Mouse (Mus musculus) heart, embryonic 14.5 days (tissue): ENCODE data around the gene A630076J17Rik. TPM values are rescaled to one million over a fixed set of nuclear protein-coding genes. Genes with fewer than 3 reads are reported as not detected.
A peak's percentile ranks its signal among the peaks of the same experiment; 100 is the strongest.

Experiments
- ATAC-seq: fragments of 200-750 bp; cut with Nextera tagmentation; 2 replicates; pipeline ENCODE4 v1.8.0; 2017; ENCODE audit warnings: low read depth, moderate TSS enrichment; ENCODE audit not compliant: insufficient number of reproducible peaks, insufficient read depth, low FRiP score
- H3K27ac ChIP-seq, 2 experiments: fragments of 200-500 bp in 1 of 2; fragments of 300-500 bp in 1 of 2; sonication (generic) in 1 of 2; replicated peaks in 1 of 2; 2 replicates each; pipeline ENCODE4 v1.5.1; 2012 to 2014; ENCODE audit warnings: low read depth in 2 of 2, low read length in 2 of 2, control low read depth in 1 of 2, mild to moderate bottlenecking in 1 of 2, mixed read lengths in 1 of 2; ENCODE audit not compliant: control insufficient read depth in 1 of 2, insufficient read depth in 1 of 2
- H3K27me3 ChIP-seq: fragments of 300-500 bp; sonication (generic); 2 replicates; pipeline ENCODE4 v1.6.1; 2014; ENCODE audit warnings: mild to moderate bottlenecking, low read length, control low read depth; ENCODE audit not compliant: control insufficient read depth, insufficient read depth
- H3K36me3 ChIP-seq: fragments of 300-500 bp; sonication (generic); 2 replicates; pipeline ENCODE4 v1.6.1; 2014; ENCODE audit warnings: mild to moderate bottlenecking, control low read depth, low read length, mixed read lengths; ENCODE audit not compliant: control insufficient read depth, insufficient read depth
- H3K4me1 ChIP-seq, 2 experiments: fragments of 200-500 bp in 1 of 2; fragments of 300-500 bp in 1 of 2; sonication (generic) in 1 of 2; 2 replicates each; pipeline ENCODE4 v1.6.1; 2012 to 2014; ENCODE audit warnings: low read length in 2 of 2, control low read depth in 1 of 2, mixed read lengths in 1 of 2; ENCODE audit not compliant: control insufficient read depth in 2 of 2, insufficient read depth in 2 of 2
- H3K4me2 ChIP-seq: fragments of 300-500 bp; sonication (generic); 2 replicates; pipeline ENCODE4 v1.6.1; 2014; ENCODE audit warnings: mild to moderate bottlenecking, low read length
- H3K4me3 ChIP-seq, 2 experiments: fragments of 200-500 bp in 1 of 2; fragments of 300-500 bp in 1 of 2; sonication (generic) in 1 of 2; 2 replicates each; pipeline ENCODE4 v1.5.1; 2012 to 2014; ENCODE audit warnings: low read length in 2 of 2, mild to moderate bottlenecking in 2 of 2, control low read depth in 1 of 2, low read depth in 1 of 2, moderate library complexity in 1 of 2; ENCODE audit not compliant: control insufficient read depth in 1 of 2, insufficient read depth in 1 of 2
- H3K9ac ChIP-seq: fragments of 300-500 bp; sonication (generic); 2 replicates; pipeline ENCODE4 v1.6.1; 2014; ENCODE audit warnings: mild to moderate bottlenecking, low read length
- H3K9me3 ChIP-seq: fragments of 300-500 bp; sonication (generic); 2 replicates; pipeline ENCODE4 v1.6.1; 2016; ENCODE audit warnings: low read length, control low read depth; ENCODE audit not compliant: control insufficient read depth
- WGBS: fragments of 180-500 bp; shearing (Covaris S2); extraction: QIAGEN DNeasy Blood & Tissue Kit; methylation state at CpG from one replicate; pipeline ENCODE4 v1.1.7; 2014; 5-methylcytosine and 5-hydroxymethylcytosine counted together
- polyA plus RNA-seq: library from polyadenylated mRNA; unstranded; fragments of >200 nt; fragmentation: Nextera tagmentation; extraction: Ambion mirVana; gene quantifications from 2 replicates; pipeline ENCODE4 v1.2.1, GENCODE M21; 2014

Gene A630076J17Rik
- polyA plus RNA-seq, 1 experiment from 2014 or later, result 0.30 TPM

- WGBS, result 54% methylated on average over 14 of the region's 14 CpGs
- Histone ChIP-seq H3K27me3 (no peaks in the 10 kb centered on the region), H3K4me2 (no peak overlapping the region), H3K9ac (no peak overlapping the region), H3K27ac (no peak overlapping the region), H3K9me3 (no peaks in the 10 kb centered on the region), H3K36me3 (no peaks in the 10 kb centered on the region), H3K4me1 (no peaks in the 10 kb centered on the region), H3K4me3 (no peak overlapping the region)
- no peak for ATAC-seq
Measured at GRCm38 (mm10) chr3:107241389-107242094, 11.1 kb downstream of the A630076J17Rik start.

- H3K36me3 ChIP-seq, result no peaks in the 10 kb centered on the region
- H3K4me3 ChIP-seq, result no peak overlapping the region
- H3K27ac ChIP-seq, result no peak overlapping the region
- no peaks in the 10 kb centered on the region for H3K9me3 ChIP-seq
- no peaks in the 10 kb centered on the region for H3K27me3 ChIP-seq
- no peak overlapping the region for H3K9ac ChIP-seq
- no peaks in the 10 kb centered on the region for H3K4me1 ChIP-seq
- 80% methylated on average over 6 of the region's 6 CpGs for WGBS
- no peak for ATAC-seq
- no peak overlapping the region for H3K4me2 ChIP-seq
Measured at GRCm38 (mm10) chr3:107246876-107247275, 16.5 kb downstream of the A630076J17Rik start.

- no peaks in the 10 kb centered on the region for H3K9me3 ChIP-seq
- H3K36me3 ChIP-seq, result no peaks in the 10 kb centered on the region
- H3K4me1 ChIP-seq, result no peaks in the 10 kb centered on the region
- H3K27me3 ChIP-seq, result no peaks in the 10 kb centered on the region
- no peak overlapping the region for H3K9ac ChIP-seq
- no peak for ATAC-seq
- 34% methylated on average over 3 of the region's 3 CpGs for whole genome bisulfite sequencing
- no peak overlapping the region for H3K27ac ChIP-seq
- H3K4me3 ChIP-seq, result no peak overlapping the region
- no peak overlapping the region for H3K4me2 ChIP-seq
Measured at GRCm38 (mm10) chr3:107249042-107249441, 18.6 kb downstream of the A630076J17Rik start.

- H3K36me3 ChIP-seq, result no peaks in the 10 kb centered on the region
- H3K27ac ChIP-seq, result no peak overlapping the region
- H3K9me3 ChIP-seq, result no peaks in the 10 kb centered on the region
- WGBS, result 4% methylated on average over 2 of the region's 2 CpGs
- H3K4me3 ChIP-seq, result no peak overlapping the region
- no peak overlapping the region for H3K4me2 ChIP-seq
- H3K9ac ChIP-seq, result no peak overlapping the region
- no peaks in the 10 kb centered on the region for H3K27me3 ChIP-seq
- H3K4me1 ChIP-seq, result no peaks in the 10 kb centered on the region
- ATAC-seq, result no peak
Measured at GRCm38 (mm10) chr3:107250320-107250719, 19.9 kb downstream of the A630076J17Rik start.

- peak; percentile 47; the same call in 1 of the 2 replicates for ATAC-seq
- H3K4me2 ChIP-seq, result no peak overlapping the region
- H3K27ac ChIP-seq, result peak overlapping the region in 1 of 2 experiments; percentile 17; a peak in 1 of 4 replicates
- H3K36me3 ChIP-seq, result no peaks in the 10 kb centered on the region
- H3K4me3 ChIP-seq, result no peak overlapping the region
- WGBS, result 46% methylated on average over 4 of the region's 4 CpGs
- H3K9me3 ChIP-seq, result no peaks in the 10 kb centered on the region
- H3K27me3 ChIP-seq, result no peaks in the 10 kb centered on the region
- H3K4me1 ChIP-seq, result no peaks in the 10 kb centered on the region
- no peak overlapping the region for H3K9ac ChIP-seq
Measured at GRCm38 (mm10) chr3:107252035-107252434, 21.6 kb downstream of the A630076J17Rik start.

GRCm38 (mm10) chr3:107253925-107254324 is 23.5 kb downstream of the A630076J17Rik start:
- Histone ChIP-seq H3K36me3 (no peaks in the 10 kb centered on the region), H3K27me3 (no peaks in the 10 kb centered on the region), H3K9ac (no peak overlapping the region), H3K4me2 (no peak overlapping the region), H3K4me3 (no peak overlapping the region), H3K9me3 (no peaks in the 10 kb centered on the region), H3K27ac (no peak overlapping the region), H3K4me1 (no peaks in the 10 kb centered on the region)
- WGBS, result 70% methylated on average over 5 of the region's 5 CpGs
- no peak for ATAC-seq

- no peak overlapping the region for H3K4me2 ChIP-seq
- 79% methylated on average over 3 of the region's 3 CpGs for WGBS
- no peaks in the 10 kb centered on the region for H3K27me3 ChIP-seq
- H3K36me3 ChIP-seq, result no peaks in the 10 kb centered on the region
- H3K4me3 ChIP-seq, result no peak overlapping the region
- no peak overlapping the region for H3K9ac ChIP-seq
- no peak for ATAC-seq
- H3K27ac ChIP-seq, result no peak overlapping the region
- no peaks in the 10 kb centered on the region; a peak in 1 of 4 replicates for H3K4me1 ChIP-seq
- H3K9me3 ChIP-seq, result no peaks in the 10 kb centered on the region
Measured at GRCm38 (mm10) chr3:107255992-107256391, 25.6 kb downstream of the A630076J17Rik start.

- Histone ChIP-seq H3K9me3 (no peaks in the 10 kb centered on the region), H3K9ac (no peak overlapping the region), H3K27me3 (no peaks in the 10 kb centered on the region), H3K4me1 (no peaks in the 10 kb centered on the region; a peak in 1 of 4 replicates), H3K4me2 (no peak overlapping the region), H3K4me3 (no peak overlapping the region), H3K36me3 (no peaks in the 10 kb centered on the region), H3K27ac (no peak overlapping the region)
- 73% methylated on average over 7 of the region's 7 CpGs for WGBS
- ATAC-seq, result no peak
Measured at GRCm38 (mm10) chr3:107256724-107257123, 26.3 kb downstream of the A630076J17Rik start.
